Mouse (Mus musculus): ENCODE results near the gene Arg1. TPM values are rescaled to one million over a fixed set of nuclear protein-coding genes. Genes with fewer than 3 reads are reported as not detected.

The Arg1 gene
- total RNA-seq (2022), result not detected

DNA sequence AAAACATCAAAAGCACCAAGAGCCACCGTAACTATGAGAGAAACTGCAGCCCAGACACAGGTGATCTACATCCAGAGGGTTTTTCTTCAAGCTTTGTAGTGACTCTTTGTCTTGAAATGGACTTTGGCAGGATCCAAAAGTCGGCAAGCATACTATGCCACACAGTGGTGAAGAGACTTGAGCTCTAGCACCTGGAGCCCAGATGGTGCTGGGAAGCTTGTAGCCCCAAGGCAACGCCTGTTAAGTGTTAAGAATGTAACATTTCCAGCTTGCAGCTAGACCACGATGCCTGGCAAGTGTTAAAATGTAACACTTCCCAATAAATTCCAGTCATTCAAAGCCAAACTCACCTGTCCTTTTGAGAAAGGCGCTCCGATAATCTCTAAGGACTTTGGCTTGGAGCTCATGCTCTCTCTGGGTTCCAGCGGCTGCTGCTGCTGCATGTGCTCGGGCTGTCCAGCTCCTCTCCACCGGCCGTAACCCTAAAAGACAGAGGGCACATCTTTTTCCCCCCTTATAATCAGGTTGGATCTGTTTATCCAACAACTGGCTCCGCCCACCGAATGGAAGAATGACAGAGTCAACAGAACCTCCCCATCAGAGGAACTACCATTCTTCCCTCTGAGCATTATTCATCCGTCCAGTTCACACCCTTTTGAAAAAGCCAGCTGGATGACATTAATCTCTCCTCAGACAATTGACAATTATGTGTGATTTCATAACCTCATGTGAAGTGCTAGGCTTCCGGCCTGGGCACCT, at the start of gene Arg1:
TSS of gene Arg1 (minus strand) at position 523 of the 759 bp plus-strand sequence.
- DNase-seq (ENCODE audit: low spot score), result no peak

DNA sequence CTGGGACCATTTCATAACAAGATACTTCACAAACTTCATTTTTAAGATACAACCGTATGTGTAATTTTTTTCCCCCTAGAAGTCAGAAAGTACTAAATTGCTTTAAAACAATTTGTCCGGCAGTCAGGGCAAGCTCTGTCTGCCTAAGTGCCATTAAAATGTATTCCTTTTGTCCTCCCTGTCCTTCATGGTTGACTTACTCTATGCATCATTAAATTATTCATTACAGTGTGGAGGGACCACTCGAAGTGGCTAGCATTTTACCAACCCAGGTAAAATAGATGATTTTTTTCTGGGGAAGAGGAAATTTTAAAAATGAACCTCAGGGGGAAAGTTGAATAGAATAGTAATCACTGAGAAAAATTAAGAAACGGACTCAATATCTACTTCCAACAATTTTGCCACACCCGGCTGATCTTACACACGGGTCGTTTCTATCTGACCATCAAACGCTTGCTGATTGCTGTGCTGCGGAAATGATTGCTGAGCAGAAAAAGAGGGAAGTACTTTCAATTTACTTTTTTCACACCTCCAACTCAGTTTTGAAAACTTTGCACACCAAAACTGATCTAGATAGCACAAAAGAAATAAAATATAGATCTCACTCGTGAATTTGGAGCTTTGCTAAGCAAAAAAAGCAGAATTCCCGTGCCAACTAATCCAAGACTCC, 46.7 kb upstream of the Arg1 start:
- no peak for DNase-seq (ENCODE audit: low spot score)

- no peak for DNase-seq (ENCODE audit: low spot score)
Observed at GRCm38 (mm10) chr10:24973385-24973784, 46.1 kb upstream of the Arg1 start.

- DNase-seq (ENCODE audit: low spot score), result no peak
Observed at GRCm38 (mm10) chr10:24972923-24973322, 45.6 kb upstream of the Arg1 start.

DNA sequence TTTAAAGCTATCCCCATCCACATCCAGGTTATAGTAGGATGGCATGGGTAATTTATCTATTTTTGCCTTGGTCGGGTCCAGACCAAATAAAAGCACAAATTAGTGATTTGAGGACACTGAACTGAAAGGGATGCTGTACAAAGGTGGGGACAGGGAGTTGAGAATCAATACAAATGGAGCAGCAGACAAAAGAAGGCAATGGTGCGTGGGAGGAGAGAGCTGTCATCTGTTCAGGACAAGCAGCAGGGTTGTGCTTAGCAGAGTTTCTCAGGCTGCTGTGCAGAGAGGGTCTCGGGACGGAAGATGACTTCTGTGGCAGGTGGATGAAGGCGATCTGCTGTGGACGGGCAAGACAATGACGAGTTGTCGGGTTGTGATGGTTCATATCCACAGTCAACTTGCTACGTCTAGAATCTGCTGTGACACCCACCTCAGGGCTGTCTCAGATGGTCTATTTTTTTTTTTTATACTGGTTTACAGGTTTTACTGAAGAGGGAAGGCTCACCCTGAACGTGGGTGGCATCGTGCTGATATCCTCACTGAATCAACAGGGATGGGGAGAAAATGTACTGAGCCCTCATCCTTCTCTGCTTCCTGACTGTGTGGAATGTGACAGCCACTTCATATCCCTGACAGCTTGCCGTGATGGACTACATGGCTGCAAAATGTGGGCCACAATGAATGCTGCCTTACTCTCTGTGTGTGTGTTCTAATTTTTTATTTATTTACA, 38.7 kb upstream of the Arg1 start:
- no peak for DNase-seq (ENCODE audit: low spot score)

GRCm38 (mm10) chr10:24961889-24962288, 34.6 kb upstream of the Arg1 start:
- no peak for DNase-seq (ENCODE audit: low spot score)

DNA sequence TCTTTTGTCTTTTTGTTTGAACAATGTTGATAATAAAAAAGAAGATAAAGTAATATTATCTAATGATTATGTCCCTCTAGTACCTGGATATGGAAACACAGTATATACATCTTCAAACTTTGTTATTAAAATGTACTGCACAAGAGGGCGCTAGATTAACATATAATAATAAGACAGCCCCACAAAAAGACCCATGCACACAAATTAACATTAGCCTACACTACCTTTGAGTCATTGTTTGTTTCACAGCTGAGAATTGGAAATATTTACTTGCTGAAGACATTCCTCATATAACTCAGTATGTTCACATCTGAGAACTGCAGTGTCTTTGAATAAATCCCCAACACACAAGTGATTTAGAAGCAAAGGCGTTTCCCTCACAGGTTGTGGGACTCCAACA, 33.8 kb upstream of the Arg1 start:
- DNase-seq (ENCODE audit: low spot score), result peak; percentile 35

GRCm38 (mm10) chr10:24959043-24959916, 32.0 kb upstream of the Arg1 start:
- DNase-seq (ENCODE audit: low spot score), result peak; percentile 7

- DNase-seq (ENCODE audit: low spot score), result no peak
Observed at GRCm38 (mm10) chr10:24958280-24959042, 31.2 kb upstream of the Arg1 start.

DNA sequence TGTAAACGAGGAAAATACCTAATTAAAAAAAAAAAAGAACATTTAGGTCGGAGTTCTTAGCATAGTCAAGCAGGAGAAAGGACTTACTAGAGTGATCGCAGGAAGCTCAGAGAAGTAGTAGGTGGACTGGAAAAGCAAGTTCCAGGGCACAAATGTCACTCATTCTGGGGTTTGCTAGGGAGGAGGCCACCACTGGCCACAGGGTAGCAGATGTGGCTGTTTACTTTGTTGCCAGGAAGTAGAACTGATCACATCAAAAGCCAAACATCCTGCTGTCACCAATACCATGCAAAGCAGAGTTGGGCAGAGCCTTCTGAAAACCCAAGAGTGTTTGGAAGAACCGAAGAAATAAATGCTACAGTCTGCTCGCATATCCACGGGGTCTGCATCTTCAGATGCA, 26.6 kb upstream of the Arg1 start:
- DNase-seq (ENCODE audit: low spot score), result no peak

- no peak for DNase-seq (ENCODE audit: low spot score)
Observed at GRCm38 (mm10) chr10:24952549-24952948, 25.3 kb upstream of the Arg1 start.

DNA sequence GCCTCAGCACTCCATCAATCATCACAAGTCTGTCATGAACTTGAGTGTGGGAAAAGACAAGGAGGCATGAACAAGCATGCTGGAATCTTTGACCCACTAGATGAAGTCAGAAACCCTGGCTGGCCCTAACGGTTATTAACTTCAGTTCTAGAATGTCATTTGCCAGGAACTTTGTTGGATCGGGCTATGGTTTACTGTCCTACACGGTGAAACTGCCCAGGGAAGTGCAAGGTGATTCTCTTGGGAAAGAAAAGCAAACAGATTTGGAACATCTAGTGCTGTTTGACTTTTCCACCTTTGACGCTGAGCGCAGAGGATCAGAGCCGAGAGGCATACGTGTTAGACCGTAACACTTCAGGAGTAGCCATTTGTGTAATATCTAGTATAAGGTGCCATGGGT, 24.3 kb upstream of the Arg1 start:
- no peak for DNase-seq (ENCODE audit: low spot score)

- DNase-seq (ENCODE audit: low spot score), result no peak
Observed at GRCm38 (mm10) chr10:24950223-24950622, 22.9 kb upstream of the Arg1 start.

GRCm38 (mm10) chr10:24948278-24948677, 21.0 kb upstream of the Arg1 start:
- DNase-seq (ENCODE audit: low spot score), result no peak

GRCm38 (mm10) chr10:24947871-24948270, 20.6 kb upstream of the Arg1 start:
- DNase-seq (ENCODE audit: low spot score), result no peak

DNA sequence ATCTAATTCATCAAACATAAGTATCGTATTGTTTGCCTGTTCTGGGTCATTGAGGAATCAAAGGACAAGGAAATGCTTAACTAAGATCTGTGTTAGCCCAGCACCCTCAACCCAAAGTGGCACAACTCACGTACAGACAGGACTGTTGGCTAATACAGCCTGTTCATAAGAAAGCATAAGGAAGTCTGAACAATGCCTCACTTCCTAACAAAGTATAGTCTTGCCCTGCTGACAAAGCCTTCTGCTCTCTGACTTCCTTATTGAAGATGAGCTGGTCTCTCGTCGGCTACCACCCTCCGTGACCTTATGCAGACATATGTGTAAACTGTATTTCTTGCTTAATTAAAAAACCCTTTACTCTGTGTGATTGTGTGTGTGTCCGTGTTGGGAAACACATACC, 2.9 kb upstream of the Arg1 start:
- DNase-seq (ENCODE audit: low spot score), result no peak

- no peak for DNase-seq (ENCODE audit: low spot score)
Observed at GRCm38 (mm10) chr10:24928072-24928471, 788 bp upstream of the Arg1 start.

GRCm38 (mm10) chr10:24926380-24926779, 904 bp downstream of the Arg1 start:
- no peak for DNase-seq (ENCODE audit: low spot score)

GRCm38 (mm10) chr10:24924296-24924695, 3.0 kb downstream of the Arg1 start:
- DNase-seq (ENCODE audit: low spot score), result no peak

GRCm38 (mm10) chr10:24922977-24923376, 4.3 kb downstream of the Arg1 start:
- no peak for DNase-seq (ENCODE audit: low spot score)

DNA sequence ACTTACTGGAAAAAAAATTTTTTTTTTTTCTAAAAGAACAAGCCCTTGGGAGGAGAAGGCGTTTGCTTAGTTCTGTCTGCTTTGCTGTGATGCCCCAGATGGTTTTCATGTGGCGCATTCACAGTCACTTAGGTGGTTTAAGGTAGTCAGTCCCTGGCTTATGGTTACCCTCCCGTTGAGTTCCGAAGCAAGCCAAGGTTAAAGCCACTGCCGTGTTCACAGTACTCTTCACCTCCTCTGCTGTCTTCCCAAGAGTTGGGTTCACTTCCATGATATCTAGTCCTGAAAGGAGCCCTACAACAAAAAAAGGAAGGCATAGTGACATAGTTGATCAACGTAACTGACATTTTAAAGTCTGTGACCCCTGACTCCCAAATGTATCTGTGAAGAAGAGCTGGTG, 11.8 kb downstream of the Arg1 start:
- DNase-seq (ENCODE audit: low spot score), result no peak
